Mouse (Mus musculus): ENCODE results near the gene Rtl8a.
"Not testable (repeated sequence)": the region's sequence is repeated elsewhere in the genome, so short reads cannot be mapped to it uniquely, and the experiment has no call there.

DNA sequence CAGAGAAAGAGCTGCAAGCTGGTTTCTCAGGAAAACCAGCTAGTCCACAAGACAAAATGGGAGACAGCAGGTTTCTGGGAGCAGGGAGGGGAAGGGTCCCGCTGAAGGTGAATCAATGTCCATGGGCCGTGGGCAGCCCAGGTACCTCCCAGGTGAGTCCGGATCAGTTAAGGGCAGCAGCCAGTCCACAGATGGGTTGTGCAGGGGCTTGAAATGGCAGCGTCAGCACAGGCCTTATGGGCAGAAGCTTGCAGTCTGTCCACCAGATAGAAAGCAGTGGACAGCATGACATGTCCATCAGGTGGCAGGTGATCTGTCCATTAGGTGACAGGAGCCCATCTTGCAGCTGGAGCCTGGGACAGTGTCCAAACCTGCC is 890 bp downstream of the Rtl8a start:
- TF ChIP-seq CTCF (IDR thresholded peaks at IDR 0.05; ENCODE audit: borderline replicate concordance, insufficient read depth, low read depth, low read length); POLR2A (IDR thresholded peaks at IDR 0.05; ENCODE audit: borderline replicate concordance, insufficient read depth, low read length): not testable (repeated sequence)

Data from cerebellum, adult 2 months (tissue).